Comparison of ENCODE assay signal across 21 mouse cellular contexts in the genomic region with DNA sequence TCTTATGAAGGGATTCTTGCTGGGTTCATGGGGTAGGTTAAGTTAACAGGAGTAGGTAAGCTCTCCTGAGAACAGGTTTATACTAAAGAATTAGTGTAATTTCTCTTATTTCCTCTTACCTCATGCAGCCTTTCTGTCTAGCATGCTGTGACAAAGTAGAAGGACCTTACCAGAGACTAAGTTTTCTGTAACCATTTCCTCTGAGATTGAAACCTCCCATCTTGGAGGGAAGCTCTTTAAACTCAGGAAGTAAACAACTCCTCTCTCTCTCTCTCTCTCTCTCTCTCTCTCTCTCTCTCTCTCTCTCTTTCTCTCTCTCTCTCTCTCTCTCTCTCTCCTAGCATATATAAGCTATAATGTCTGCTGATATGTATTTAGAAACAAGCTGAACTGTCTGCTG.
DNase-seq lines count a peak whose midpoint lies in the region; ATAC-seq lines count a peak whose summit lies in the region.
"Had no signal": no experiment of that assay in that cellular context is flagged by ENCODE, and none has a peak within 500 bp of the region (broad histone marks: within the 10 kb centered on the region; RNA-seq: fewer than 3 reads in every experiment).

No protein-coding gene starts in this region.

- DNase-seq in thymus, postnatal 0 days (ENCODE audit: low spot score), result peak; percentile 5
- DNase-seq in thymus, postnatal 10 days (ENCODE audit: low spot score in 2 of 2), result no peak
- DNase-seq in naive thymus-derived CD4-positive, alpha-beta T cell, adult 2 months (ENCODE audit: low read depth), result peak; percentile 65
- no peak for DNase-seq in testis, postnatal 14 days (ENCODE audit: low spot score)
- DNase-seq in urinary bladder, adult 18-20 months (ENCODE audit: low spot score in 2 of 2), result no peak
- DNase-seq: adrenal gland, adult 8-10 months; adrenal gland, postnatal 25 days; B cell, adult 2 months; cerebellum, adult 18-20 months; cerebellum, adult 9-10 months; cerebellum, postnatal 14 days; gastrocnemius, adult 2 months; gastrocnemius, postnatal 14 days; heart, adult 11 months; heart, postnatal 36 days; kidney, adult 11 months had no signal

- peak; percentile 61 for ATAC-seq in activated CD4-positive, CD25-positive, alpha-beta regulatory T cell, adult 4 months
- ATAC-seq: forebrain, embryonic 13.5 days; forebrain, embryonic 16.5 days; hindbrain, embryonic 16.5 days; Patski had no signal

Comparison
In these comparisons a context has a peak if more than half of its experiments do, and no peak if none do; other contexts are left out.
1. DNase-seq: peak in thymus, postnatal 0 days (single experiment) and naive thymus-derived CD4-positive, alpha-beta T cell, adult 2 months (single experiment); none in thymus, postnatal 10 days (0 of 2), testis, postnatal 14 days (single experiment) and urinary bladder, adult 18-20 months (0 of 2).